Mouse (Mus musculus): ENCODE data around the gene Ttc28. TPM values are rescaled to one million over a fixed set of nuclear protein-coding genes. Genes with fewer than 3 reads are reported as not detected.

Gene Ttc28
- total and polyA plus RNA-seq, 2 experiments from 2014 or later = 14.5 to 50.4 TPM

DNA sequence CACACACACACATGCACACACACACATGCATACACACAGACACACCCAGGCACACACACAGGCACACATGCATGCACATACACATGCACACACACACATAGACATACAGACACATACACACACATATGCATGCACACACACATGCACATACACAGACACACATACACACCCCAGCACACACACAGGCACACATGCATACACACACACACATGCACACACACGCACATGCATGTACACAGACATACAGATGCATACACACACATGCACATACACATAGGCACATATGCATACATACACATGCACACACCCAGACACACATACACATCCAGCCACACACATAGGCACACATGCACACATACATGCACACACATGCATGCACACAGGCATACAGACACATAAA, 27.1 kb downstream of the Ttc28 start:
- Histone ChIP-seq H3K4me2 (ENCODE audit: low read depth) (no peak overlapping the region), H3K9ac (no peak overlapping the region), H3K36me3 (ENCODE audit: insufficient read depth) (no peaks in the 10 kb centered on the region), H3K4me3 (ENCODE audit: low read depth, low read length) (no peak overlapping the region), H3K27me3 (ENCODE audit: insufficient read depth, low read length) (no peaks in the 10 kb centered on the region), H3K27ac (ENCODE audit: low read depth, low read length) (no peak overlapping the region), H3K9me3 (ENCODE audit: low read length) (no peaks in the 10 kb centered on the region), H3K4me1 (ENCODE audit: insufficient read depth) (no peaks in the 10 kb centered on the region)
- TF ChIP-seq CTCF (IDR thresholded peaks at IDR 0.05; ENCODE audit: low read depth) = no peak
- 94% methylated on average over 1 of the region's 1 CpGs for WGBS
- ATAC-seq (no peak), DNase-seq (no peak)

DNA sequence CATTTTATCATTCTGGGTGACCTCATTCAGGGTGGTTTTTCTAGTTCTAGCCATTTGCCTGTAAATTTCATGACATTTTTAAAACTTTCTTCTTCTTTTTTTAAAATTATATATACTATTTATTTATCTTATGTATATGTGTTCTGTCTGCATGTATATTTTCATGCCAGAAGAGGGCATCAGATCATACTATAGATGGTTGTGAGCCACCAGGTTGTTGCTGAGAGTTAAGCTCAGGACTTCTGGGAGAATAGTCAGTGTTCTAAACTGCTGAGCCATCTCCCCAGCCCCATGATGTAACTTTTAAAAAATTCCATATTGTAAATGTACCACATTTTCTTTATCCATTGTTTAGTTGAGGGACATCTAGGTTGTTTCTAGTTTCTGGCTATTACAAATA, 29.3 kb downstream of the Ttc28 start:
- Histone ChIP-seq H3K36me3 (ENCODE audit: insufficient read depth) (no peaks in the 10 kb centered on the region), H3K4me1 (ENCODE audit: insufficient read depth) (no peaks in the 10 kb centered on the region), H3K9me3 (ENCODE audit: low read length) (no peaks in the 10 kb centered on the region), H3K27ac (ENCODE audit: low read depth, low read length) (no peak overlapping the region), H3K4me3 (ENCODE audit: low read depth, low read length) (no peak overlapping the region), H3K27me3 (ENCODE audit: insufficient read depth, low read length) (no peaks in the 10 kb centered on the region), H3K9ac (no peak overlapping the region), H3K4me2 (ENCODE audit: low read depth) (no peak overlapping the region)
- DNase-seq (no peak), ATAC-seq (no peak)
- TF ChIP-seq CTCF (IDR thresholded peaks at IDR 0.05; ENCODE audit: low read depth) = no peak

DNA sequence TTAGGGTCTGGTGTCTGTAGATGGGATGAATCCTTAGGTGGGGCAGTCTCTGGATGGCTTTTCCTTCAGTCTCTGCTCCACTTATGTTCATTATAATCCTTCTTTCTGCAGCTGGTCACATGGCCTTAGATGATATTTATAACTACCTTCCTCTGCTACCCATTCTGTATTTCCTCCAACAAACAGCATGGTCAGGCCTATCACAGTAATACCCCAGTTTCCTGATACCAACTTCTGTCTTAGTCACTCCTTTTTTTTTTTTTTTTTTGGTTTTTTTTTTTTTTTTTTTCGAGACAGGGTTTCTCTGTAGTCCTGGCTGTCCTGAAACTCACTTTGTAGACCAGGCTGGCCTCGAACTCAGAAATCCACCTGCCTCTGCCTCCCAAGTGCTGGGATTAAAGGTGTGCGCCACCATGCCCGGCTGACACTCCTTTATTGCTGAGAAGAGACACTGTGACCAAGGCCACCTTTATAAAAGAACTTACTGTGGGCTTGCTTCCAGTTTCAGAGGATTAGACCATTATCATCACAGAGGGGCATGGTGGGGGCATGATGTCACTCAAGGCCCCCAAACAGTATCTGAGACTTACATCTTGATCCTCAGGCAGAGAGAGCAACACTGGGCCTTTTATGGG, 30.5 kb downstream of the Ttc28 start:
- Histone ChIP-seq H3K9ac (no peak overlapping the region), H3K4me3 (ENCODE audit: low read depth, low read length) (no peak overlapping the region), H3K27ac (ENCODE audit: low read depth, low read length) (no peak overlapping the region), H3K9me3 (ENCODE audit: low read length) (no peaks in the 10 kb centered on the region), H3K4me1 (ENCODE audit: insufficient read depth) (no peaks in the 10 kb centered on the region), H3K36me3 (ENCODE audit: insufficient read depth) (no peaks in the 10 kb centered on the region), H3K4me2 (ENCODE audit: low read depth) (no peak overlapping the region), H3K27me3 (ENCODE audit: insufficient read depth, low read length) (no peaks in the 10 kb centered on the region)
- no peak for TF ChIP-seq CTCF (IDR thresholded peaks at IDR 0.05; ENCODE audit: low read depth)
- WGBS = 82% methylated on average over 4 of the region's 4 CpGs
- no peak for ATAC-seq
- DNase-seq = no peak

DNA sequence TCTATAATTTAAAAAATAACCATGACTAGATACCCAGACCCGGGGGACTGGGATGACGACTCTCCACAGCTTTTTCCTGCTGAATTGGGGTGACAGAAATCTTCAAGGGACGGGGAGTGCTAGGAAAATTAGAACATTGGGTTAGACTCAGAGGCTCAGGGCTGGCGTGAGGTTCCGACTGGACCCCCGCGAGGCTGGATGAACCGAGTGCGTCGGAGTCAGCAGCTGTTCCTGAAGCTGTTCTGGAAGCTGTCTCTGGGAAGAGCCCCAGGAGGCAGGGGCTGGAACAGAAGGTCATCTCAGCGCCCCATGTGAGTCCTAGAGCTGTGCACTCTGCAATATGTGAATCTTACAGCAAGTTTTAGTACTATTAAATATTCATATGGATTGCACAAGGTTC, 35.3 kb downstream of the Ttc28 start:
- TF ChIP-seq CTCF (IDR thresholded peaks at IDR 0.05; ENCODE audit: low read depth) = no peak
- 90% methylated on average over 11 of the region's 11 CpGs for WGBS

DNA sequence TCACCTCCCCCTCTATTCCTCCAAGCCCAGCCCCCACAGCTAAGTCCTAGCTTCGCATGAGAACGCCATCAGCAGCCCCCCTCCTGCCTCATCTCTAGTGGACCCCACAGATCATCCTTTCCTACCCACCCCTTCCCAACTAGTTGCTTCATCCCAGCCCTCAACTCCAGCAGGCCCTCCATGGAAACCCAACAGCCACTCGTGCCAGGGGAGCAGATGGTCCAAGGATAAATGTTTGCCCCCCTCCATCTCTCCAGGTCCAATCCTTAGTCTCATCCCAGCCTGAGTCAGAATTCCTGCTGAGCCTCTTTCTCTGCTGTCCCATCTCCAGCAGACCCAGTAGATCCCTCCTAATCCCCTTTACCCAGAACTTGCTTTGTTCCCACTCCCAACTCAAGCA, 36.6 kb downstream of the Ttc28 start:
- no peak for DNase-seq
- TF ChIP-seq CTCF (IDR thresholded peaks at IDR 0.05; ENCODE audit: low read depth) = no peak
- no peaks in the 10 kb centered on the region for H3K4me1 ChIP-seq (ENCODE audit: insufficient read depth)
- H3K9ac ChIP-seq = no peak overlapping the region
- H3K36me3 ChIP-seq (ENCODE audit: insufficient read depth) = no peaks in the 10 kb centered on the region; the same call in 1 of the 2 replicates
- WGBS = 77% methylated on average over 3 of the region's 3 CpGs
- no peak overlapping the region for H3K4me3 ChIP-seq (ENCODE audit: low read depth, low read length)
- ATAC-seq = no peak
- H3K9me3 ChIP-seq (ENCODE audit: low read length) = no peaks in the 10 kb centered on the region
- no peak overlapping the region for H3K27ac ChIP-seq (ENCODE audit: low read depth, low read length)
- no peaks in the 10 kb centered on the region for H3K27me3 ChIP-seq (ENCODE audit: insufficient read depth, low read length)
- no peak overlapping the region for H3K4me2 ChIP-seq (ENCODE audit: low read depth)

More for the DNA sequence above, 35.3 kb downstream of the Ttc28 start:
- no peak overlapping the region for H3K4me3 ChIP-seq (ENCODE audit: low read depth, low read length)
- H3K27me3 ChIP-seq (ENCODE audit: insufficient read depth, low read length) = no peaks in the 10 kb centered on the region
- ATAC-seq (no peak), DNase-seq (no peak)
- no peaks in the 10 kb centered on the region; the same call in 1 of the 2 replicates for H3K36me3 ChIP-seq (ENCODE audit: insufficient read depth)
- no peak overlapping the region for H3K4me2 ChIP-seq (ENCODE audit: low read depth)
- H3K4me1 ChIP-seq (ENCODE audit: insufficient read depth) = no peaks in the 10 kb centered on the region
- no peak overlapping the region for H3K9ac ChIP-seq
- no peak overlapping the region for H3K27ac ChIP-seq (ENCODE audit: low read depth, low read length)
- H3K9me3 ChIP-seq (ENCODE audit: low read length) = no peaks in the 10 kb centered on the region

DNA sequence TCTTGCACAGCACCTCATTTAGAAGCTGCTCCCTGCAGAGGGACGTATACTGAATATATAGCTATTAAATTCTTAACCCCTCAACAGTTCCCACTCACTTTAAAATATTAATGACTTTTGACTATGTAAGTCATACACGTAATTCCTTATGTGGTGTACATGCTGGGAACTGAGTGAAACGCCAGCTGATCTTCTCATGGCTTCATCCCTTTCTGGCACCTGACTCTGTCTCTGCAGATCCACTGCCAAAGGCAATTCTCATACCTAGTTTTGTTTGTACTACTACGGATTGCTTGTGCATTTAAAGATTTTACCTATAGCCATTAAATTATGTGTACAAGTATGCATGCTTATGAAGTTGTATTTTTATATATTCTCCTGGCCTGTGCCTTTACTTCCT, 39.9 kb downstream of the Ttc28 start:
- Histone ChIP-seq H3K4me2 (ENCODE audit: low read depth) (no peak overlapping the region), H3K4me3 (ENCODE audit: low read depth, low read length) (no peak overlapping the region), H3K27me3 (ENCODE audit: insufficient read depth, low read length) (no peaks in the 10 kb centered on the region), H3K27ac (ENCODE audit: low read depth, low read length) (no peak overlapping the region), H3K9ac (no peak overlapping the region), H3K4me1 (ENCODE audit: insufficient read depth) (no peaks in the 10 kb centered on the region), H3K9me3 (ENCODE audit: low read length) (no peaks in the 10 kb centered on the region), H3K36me3 (ENCODE audit: insufficient read depth) (no peaks in the 10 kb centered on the region; the same call in 1 of the 2 replicates)
- WGBS = 71% methylated on average over 4 of the region's 4 CpGs
- no peak for TF ChIP-seq CTCF (IDR thresholded peaks at IDR 0.05; ENCODE audit: low read depth)
- DNase-seq (no peak), ATAC-seq (no peak)

DNA sequence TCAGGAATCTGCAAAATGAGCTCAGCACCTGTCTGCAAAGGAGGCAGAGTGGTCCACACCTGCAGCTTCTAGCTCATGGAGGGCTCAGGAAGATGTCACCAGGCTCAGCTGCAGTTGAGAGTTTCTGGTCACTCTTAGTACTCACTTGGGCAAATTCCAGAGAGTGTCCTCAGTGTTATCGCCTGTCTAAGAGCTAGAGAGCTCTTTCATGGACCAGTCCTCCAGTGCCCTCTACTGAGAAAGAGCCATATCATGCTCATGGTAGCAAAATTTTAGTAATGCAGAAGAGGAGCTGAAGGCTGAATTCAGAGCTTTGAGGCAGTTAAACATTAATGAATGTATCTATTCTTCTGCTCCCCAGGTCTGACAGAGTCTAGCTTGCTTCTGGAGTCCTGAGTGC, 43.7 kb downstream of the Ttc28 start:
- DNase-seq = peak; percentile 43
- Histone ChIP-seq H3K27me3 (ENCODE audit: insufficient read depth, low read length) (no peaks in the 10 kb centered on the region), H3K27ac (ENCODE audit: low read depth, low read length) (no peak overlapping the region), H3K9me3 (ENCODE audit: low read length) (no peaks in the 10 kb centered on the region), H3K9ac (no peak overlapping the region), H3K36me3 (ENCODE audit: insufficient read depth) (no peaks in the 10 kb centered on the region), H3K4me2 (ENCODE audit: low read depth) (no peak overlapping the region), H3K4me3 (ENCODE audit: low read depth, low read length) (no peak overlapping the region), H3K4me1 (ENCODE audit: insufficient read depth) (no peaks in the 10 kb centered on the region)
- TF ChIP-seq CTCF (IDR thresholded peaks at IDR 0.05; ENCODE audit: low read depth) = peak; percentile 70
- 20% methylated on average over 1 of the region's 1 CpGs for WGBS
- no peak; the same call in 1 of the 2 replicates for ATAC-seq
